Mouse (Mus musculus) ES-E14 (cell line): ENCODE data around the gene Syngr1. TPM values are rescaled to one million over a fixed set of nuclear protein-coding genes. Genes with fewer than 3 reads are reported as not detected.

ENCODE experiments used
- DNase-seq: peaks from one replicate; pipeline ENCODE4 v3.0.0-alpha.2; 2013; ENCODE audit warnings: low read depth, low spot score
- H3K27ac ChIP-seq: 2 replicates; pipeline ENCODE4 v1.5.1; 2012; ENCODE audit warnings: low read depth, mild to moderate bottlenecking, low read length, moderate library complexity, mixed read lengths; ENCODE audit not compliant: poor library complexity, insufficient read depth, severe bottlenecking
- H3K36me3 ChIP-seq: 2 replicates; pipeline ENCODE4 v1.6.1; 2012; ENCODE audit warnings: mild to moderate bottlenecking, low read length, moderate library complexity, mixed read lengths; ENCODE audit not compliant: control insufficient read depth, poor library complexity, insufficient read depth, severe bottlenecking
- H3K4me1 ChIP-seq, 2 experiments: fragments of 150-350 bp in 1 of 2; sonication (generic) in 1 of 2; 2 replicates each; pipeline ENCODE4 v1.6.1; 2012; ENCODE audit warnings: low read length in 2 of 2, mild to moderate bottlenecking in 1 of 2, mixed read lengths in 1 of 2; ENCODE audit not compliant: control insufficient read depth in 2 of 2, insufficient read depth in 2 of 2, poor library complexity in 1 of 2
- H3K4me3 ChIP-seq, 2 experiments: fragments of 150-350 bp in 1 of 2; sonication (generic) in 1 of 2; 2 replicates each; pipeline ENCODE4 v1.5.1; 2012; ENCODE audit warnings: low read length in 2 of 2, low read depth in 1 of 2, mild to moderate bottlenecking in 1 of 2, mixed read lengths in 1 of 2; ENCODE audit not compliant: insufficient read depth in 1 of 2, poor library complexity in 1 of 2, severe bottlenecking in 1 of 2
- H3K9ac ChIP-seq: 2 replicates; pipeline ENCODE4 v1.6.1; 2012; ENCODE audit warnings: low read depth, mild to moderate bottlenecking, low read length, mixed read lengths; ENCODE audit not compliant: poor library complexity, insufficient read depth, severe bottlenecking
- H3K9me3 ChIP-seq: fragments of 150-350 bp; sonication (generic); 2 replicates; pipeline ENCODE4 v1.6.1; 2012; ENCODE audit warnings: low read depth, mild to moderate bottlenecking, low read length; ENCODE audit not compliant: control insufficient read depth, insufficient read depth
- CHD2 ChIP-seq: IDR thresholded peaks from 2 replicates; pipeline ENCODE4 v1.6.1; 2014; ENCODE audit warnings: mild to moderate bottlenecking, low read depth, low read length, inconsistent platforms
- HCFC1 ChIP-seq: IDR thresholded peaks from 2 replicates; pipeline ENCODE4 v1.6.1; 2012; ENCODE audit warnings: low read length, inconsistent platforms, borderline replicate concordance; ENCODE audit not compliant: insufficient read depth
- MAFK ChIP-seq: IDR thresholded peaks from 2 replicates; pipeline ENCODE4 v1.6.1; 2014; ENCODE audit warnings: mild to moderate bottlenecking, low read depth, low read length, inconsistent platforms; ENCODE audit not compliant: insufficient read depth
- ZC3H11A ChIP-seq: IDR thresholded peaks from 2 replicates; pipeline ENCODE4 v1.6.1; 2012; ENCODE audit warnings: low read depth, mild to moderate bottlenecking, inconsistent platforms, low read length, borderline replicate concordance
- ZNF384 ChIP-seq: IDR thresholded peaks from 2 replicates; pipeline ENCODE4 v1.6.1; 2012; ENCODE audit warnings: low read depth, low read length, inconsistent platforms
- in situ Hi-C, 2 experiments: fragments of 600-800 bp; cut with MboI; formaldehyde crosslinking; loops; one replicate each; pipeline ENCODE4 v1.15.1; 2025; ENCODE audit warnings: low sequenced_read_pairs in 2 of 2, inconsistent platforms in 1 of 2; ENCODE audit not compliant: unreplicated experiment in 2 of 2
- total RNA-seq: library from RNA; depleted of rRNA; stranded (reverse); fragments of 300-350 nt; gene quantifications from 2 replicates; pipeline ENCODE4 v1.2.3, GENCODE M21; 2012

Gene Syngr1
- total RNA-seq, 1 experiment = 78.8 TPM

DNA sequence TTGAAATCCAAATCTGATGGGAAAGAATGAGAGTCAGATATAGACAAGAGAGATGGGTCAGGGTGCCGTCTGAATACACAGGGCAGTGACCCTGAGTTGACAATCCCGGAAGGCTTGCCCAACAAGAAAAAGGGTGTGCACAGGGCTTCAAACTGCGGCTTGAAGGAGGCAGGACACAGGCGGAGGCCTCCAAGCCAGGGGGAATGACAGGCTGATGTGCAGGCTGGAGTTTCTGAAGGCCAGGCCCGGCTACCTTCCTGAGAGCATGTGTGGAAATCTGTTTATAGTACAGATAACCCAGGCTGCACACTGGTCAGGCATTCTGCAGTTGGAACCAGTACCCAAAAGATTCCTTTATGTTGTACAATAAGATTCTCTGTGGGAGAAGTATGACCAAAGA is 56.4 kb downstream of the Syngr1 start:
- Histone ChIP-seq H3K27ac (no peak overlapping the region), H3K4me1 (peaks cover 4 to 6% of the 10 kb centered on the region in 2 experiments; a peak in 3 of 4 replicates), H3K9me3 (no peaks in the 10 kb centered on the region), H3K4me3 (no peak overlapping the region), H3K36me3 (peaks cover 16% of the 10 kb centered on the region; the same call in 1 of the 2 replicates), H3K9ac (no peak overlapping the region)
- TF ChIP-seq ZNF384 = no peak
- no peak for TF ChIP-seq CHD2
- no peak for TF ChIP-seq MAFK
- TF ChIP-seq HCFC1 = no peak
- no peak for TF ChIP-seq ZC3H11A
- DNase-seq = no peak
- in situ Hi-C loops = no loop called here

DNA sequence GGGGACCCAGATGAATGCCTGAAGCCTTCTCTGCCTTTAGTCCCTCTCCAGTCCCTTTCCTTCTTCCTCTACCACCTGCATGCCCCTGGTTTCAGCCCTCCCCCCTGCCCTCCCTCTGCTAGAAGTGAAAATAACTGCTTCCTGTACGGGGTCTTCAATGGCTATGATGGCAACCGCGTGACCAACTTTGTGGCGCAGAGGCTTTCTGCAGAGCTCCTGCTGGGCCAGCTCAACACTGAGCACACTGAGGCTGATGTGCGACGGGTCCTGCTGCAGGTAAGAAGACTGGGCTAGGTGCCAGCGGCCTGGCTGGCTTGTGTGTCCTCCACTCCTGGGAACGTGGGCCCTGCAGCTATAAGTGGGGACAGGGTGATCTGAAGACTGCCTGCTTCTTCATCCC is 57.4 kb downstream of the Syngr1 start:
- H3K9me3 ChIP-seq = no peaks in the 10 kb centered on the region
- no peak overlapping the region for H3K27ac ChIP-seq

DNA sequence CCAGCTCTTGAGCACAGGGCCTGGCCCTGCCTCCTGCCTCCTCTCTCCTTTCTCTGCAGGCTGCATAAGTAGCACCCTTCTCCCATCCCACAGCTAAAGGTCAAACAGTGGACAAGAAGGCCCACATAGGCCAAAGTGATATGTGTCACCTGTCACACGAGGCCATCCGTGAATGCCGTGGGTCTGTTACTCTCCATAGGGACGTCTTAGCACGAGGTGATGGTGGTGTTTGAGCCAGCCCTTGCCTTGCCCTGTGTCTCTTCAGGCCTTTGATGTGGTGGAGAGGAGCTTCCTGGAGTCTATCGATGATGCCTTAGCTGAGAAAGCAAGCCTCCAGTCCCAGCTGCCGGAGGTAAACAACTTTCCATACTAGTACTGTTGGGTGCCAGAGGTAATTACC is 58.4 kb downstream of the Syngr1 start:
- TF ChIP-seq CHD2 = no peak
- no peak for TF ChIP-seq HCFC1
- no peak for TF ChIP-seq ZNF384
- no peak for TF ChIP-seq MAFK
- no peak for TF ChIP-seq ZC3H11A
- no peak for DNase-seq
- in situ Hi-C loops = no loop called here

More for the DNA sequence above, 57.4 kb downstream of the Syngr1 start:
- peaks cover 4 to 7% of the 10 kb centered on the region in 2 experiments; a peak in 2 of 4 replicates for H3K4me1 ChIP-seq
- in situ Hi-C loops = no loop called here
- peaks cover 18% of the 10 kb centered on the region; the same call in 1 of the 2 replicates for H3K36me3 ChIP-seq
- no peak for TF ChIP-seq CHD2
- no peak for TF ChIP-seq HCFC1
- TF ChIP-seq MAFK = no peak
- no peak for TF ChIP-seq ZNF384
- TF ChIP-seq ZC3H11A = no peak
- H3K9ac ChIP-seq = no peak overlapping the region
- no peak overlapping the region for H3K4me3 ChIP-seq
- DNase-seq = no peak

DNA sequence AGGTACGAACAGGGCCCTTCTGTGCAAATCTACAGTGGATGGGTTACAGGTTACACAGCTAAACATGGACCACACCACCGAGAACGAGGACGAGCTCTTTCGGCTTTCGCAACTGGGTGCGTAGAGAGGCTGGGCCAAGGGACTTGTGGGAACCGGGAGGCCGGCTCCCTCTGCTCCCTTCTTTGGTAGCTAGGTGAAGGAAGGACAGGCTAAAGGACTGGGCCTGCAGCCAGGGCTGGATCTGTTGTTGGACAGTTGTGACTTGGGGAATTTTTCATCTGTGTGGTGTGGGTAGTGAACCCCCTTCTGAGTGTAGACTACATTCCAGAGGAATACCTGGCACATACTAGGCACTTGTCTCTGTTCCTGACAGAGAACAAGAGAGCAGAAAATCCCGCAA is 61.5 kb downstream of the Syngr1 start:
- Histone ChIP-seq H3K9ac (no peak overlapping the region), H3K4me3 (no peak overlapping the region), H3K9me3 (no peaks in the 10 kb centered on the region), H3K4me1 (peaks cover 0 to 5% of the 10 kb centered on the region in 2 experiments; a peak in 1 of 4 replicates), H3K27ac (no peak overlapping the region), H3K36me3 (peaks cover 32% of the 10 kb centered on the region; the same call in 1 of the 2 replicates)
- no peak for DNase-seq
- in situ Hi-C loops = no loop called here
- TF ChIP-seq ZNF384 (no peak), ZC3H11A (no peak), HCFC1 (no peak), CHD2 (no peak), MAFK (no peak)

More for the DNA sequence above, 58.4 kb downstream of the Syngr1 start:
- peaks cover 4 to 7% of the 10 kb centered on the region in 2 experiments; a peak in 1 of 4 replicates for H3K4me1 ChIP-seq
- no peak overlapping the region for H3K4me3 ChIP-seq
- no peaks in the 10 kb centered on the region for H3K9me3 ChIP-seq
- H3K36me3 ChIP-seq = peaks cover 27% of the 10 kb centered on the region; the same call in 1 of the 2 replicates
- H3K9ac ChIP-seq = no peak overlapping the region
- no peak overlapping the region for H3K27ac ChIP-seq
